Comparison of ENCODE assay signal across 22 mouse cellular contexts in the genomic region with DNA sequence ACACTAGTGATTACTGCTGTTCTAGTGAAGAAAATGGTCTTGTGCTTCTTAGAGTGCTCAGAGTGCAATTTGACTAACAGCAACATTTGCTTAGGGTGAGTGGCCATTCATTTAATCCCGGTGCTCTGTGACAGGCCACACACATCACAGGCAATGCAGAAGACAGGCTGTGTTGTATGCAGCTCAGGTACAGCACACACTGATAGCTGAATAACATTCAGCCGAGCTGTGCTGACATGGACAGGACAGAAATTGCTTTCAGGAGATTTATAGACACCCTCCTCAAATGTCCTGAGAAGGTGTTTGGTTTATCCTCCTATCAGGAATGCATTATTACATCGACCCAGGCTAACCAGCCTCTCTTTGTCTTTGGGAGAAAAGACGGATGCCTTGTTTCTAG.
A peak's percentile ranks its signal among the peaks of the same experiment; 100 is the strongest.
DNase-seq lines count a peak whose midpoint lies in the region; ATAC-seq lines count a peak whose summit lies in the region.
"Had no signal": no experiment of that assay in that cellular context is flagged by ENCODE, and none has a peak within 500 bp of the region (broad histone marks: within the 10 kb centered on the region; RNA-seq: fewer than 3 reads in every experiment).

No protein-coding gene starts in this region.

- no peak for ATAC-seq in hindbrain, embryonic 12.5 days (ENCODE audit: low FRiP score)
- ATAC-seq in kidney, embryonic 16.5 days (ENCODE audit: low FRiP score, low TSS enrichment), result peak; percentile 51; the same call in 1 of the 2 replicates
- ATAC-seq in midbrain, embryonic 16.5 days, result no peak
- ATAC-seq in midbrain, embryonic 15.5 days (replicated peaks), result no peak
- ATAC-seq: CD4-positive, CD25-positive, alpha-beta regulatory T cell, adult 4 months; forebrain, embryonic 14.5 days had no signal

- no peaks in the 10 kb centered on the region for H3K27me3 ChIP-seq in hindbrain, embryonic 12.5 days
- H3K27me3 ChIP-seq in hindbrain, embryonic 10.5 days (ENCODE audit: insufficient read depth, poor library complexity, severe bottlenecking), result no peaks in the 10 kb centered on the region
- no peaks in the 10 kb centered on the region for H3K27me3 ChIP-seq in kidney, embryonic 16.5 days (ENCODE audit: insufficient read depth, low read length)
- no peaks in the 10 kb centered on the region for H3K27me3 ChIP-seq in midbrain, embryonic 16.5 days (ENCODE audit: control insufficient read depth, insufficient read depth, low read depth, low read length)
- H3K27me3 ChIP-seq in midbrain, embryonic 15.5 days (replicated peaks), result no peaks in the 10 kb centered on the region
- H3K27me3 ChIP-seq: embryonic facial prominence, embryonic 15.5 days; heart, embryonic 12.5 days had no signal

- H3K9me3 ChIP-seq in hindbrain, embryonic 12.5 days (replicated peaks), result no peaks in the 10 kb centered on the region
- no peaks in the 10 kb centered on the region for H3K9me3 ChIP-seq in hindbrain, embryonic 10.5 days
- H3K9me3 ChIP-seq in kidney, embryonic 16.5 days (ENCODE audit: low read length), result no peaks in the 10 kb centered on the region
- H3K9me3 ChIP-seq in midbrain, embryonic 16.5 days (replicated peaks; ENCODE audit: control insufficient read depth, low read length, poor library complexity, severe bottlenecking), result no peaks in the 10 kb centered on the region
- H3K9me3 ChIP-seq in midbrain, embryonic 15.5 days, result no peaks in the 10 kb centered on the region
- H3K9me3 ChIP-seq: embryonic facial prominence, embryonic 15.5 days; forebrain, embryonic 10.5 days; heart, embryonic 12.5 days had no signal

- H3K9ac ChIP-seq in hindbrain, embryonic 12.5 days, result no peak overlapping the region
- no peak overlapping the region for H3K9ac ChIP-seq in kidney, embryonic 16.5 days (replicated peaks; ENCODE audit: low read length)
- no peak overlapping the region for H3K9ac ChIP-seq in midbrain, embryonic 16.5 days (ENCODE audit: low read depth, low read length)
- H3K9ac ChIP-seq in midbrain, embryonic 15.5 days, result no peak overlapping the region
- H3K9ac ChIP-seq: embryonic facial prominence, embryonic 15.5 days; heart, embryonic 12.5 days had no signal

- no peak for DNase-seq in hindbrain, embryonic 10.5 days (ENCODE audit: low spot score)
- DNase-seq in kidney, postnatal 14 days, result no peak
- no peak for DNase-seq in left cerebral cortex, adult 18-20 months (ENCODE audit: low spot score in 2 of 2)
- DNase-seq: adrenal gland, adult 8-10 months; B cell, adult 2 months; cerebellum, adult 11 months; cerebellum, adult 8-10 months; cerebellum, postnatal 14 days; embryo, embryonic 11 days; gastrocnemius, adult 2 months; gastrocnemius, postnatal 25 days had no signal

- peaks cover 21% of the 10 kb centered on the region for H3K4me1 ChIP-seq in hindbrain, embryonic 12.5 days
- peaks cover 22% of the 10 kb centered on the region for H3K4me1 ChIP-seq in hindbrain, embryonic 10.5 days (replicated peaks)
- H3K4me1 ChIP-seq in kidney, embryonic 16.5 days (ENCODE audit: insufficient read depth, low read length), result peaks cover 12% of the 10 kb centered on the region; the same call in 1 of the 2 replicates
- no peaks in the 10 kb centered on the region; the same call in 1 of the 2 replicates for H3K4me1 ChIP-seq in midbrain, embryonic 16.5 days (ENCODE audit: control insufficient read depth, insufficient read depth, low read length)
- H3K4me1 ChIP-seq in midbrain, embryonic 15.5 days, result peaks cover 13% of the 10 kb centered on the region; the same call in 1 of the 2 replicates
- H3K4me1 ChIP-seq: embryonic facial prominence, embryonic 15.5 days; heart, embryonic 12.5 days had no signal

- H3K36me3 ChIP-seq in hindbrain, embryonic 12.5 days, result no peaks in the 10 kb centered on the region
- H3K36me3 ChIP-seq in hindbrain, embryonic 10.5 days, result no peaks in the 10 kb centered on the region
- no peaks in the 10 kb centered on the region for H3K36me3 ChIP-seq in kidney, embryonic 16.5 days (ENCODE audit: insufficient read depth, low read length)
- H3K36me3 ChIP-seq in midbrain, embryonic 16.5 days (ENCODE audit: control insufficient read depth, insufficient read depth, low read length), result no peaks in the 10 kb centered on the region
- no peaks in the 10 kb centered on the region for H3K36me3 ChIP-seq in midbrain, embryonic 15.5 days (replicated peaks)
- H3K36me3 ChIP-seq: embryonic facial prominence, embryonic 15.5 days; forebrain, embryonic 10.5 days; G1E; heart, embryonic 12.5 days had no signal

- no peak overlapping the region for H3K4me3 ChIP-seq in hindbrain, embryonic 12.5 days
- no peak overlapping the region for H3K4me3 ChIP-seq in hindbrain, embryonic 10.5 days
- no peak overlapping the region for H3K4me3 ChIP-seq in kidney, embryonic 16.5 days (ENCODE audit: low read length)
- H3K4me3 ChIP-seq in midbrain, embryonic 16.5 days (ENCODE audit: low read depth, low read length), result no peak overlapping the region
- H3K4me3 ChIP-seq in midbrain, embryonic 15.5 days, result no peak overlapping the region
- H3K4me3 ChIP-seq: embryonic facial prominence, embryonic 15.5 days; erythroblast, embryonic 14.5 days; forebrain, embryonic 10.5 days; gastrocnemius, adult 2 months; heart, embryonic 12.5 days had no signal

- 58% methylated on average over 4 of the region's 4 CpGs for WGBS in hindbrain, embryonic 12.5 days
- 80% methylated on average over 4 of the region's 4 CpGs for WGBS in hindbrain, embryonic 10.5 days
- WGBS in kidney, embryonic 16.5 days, result 17% methylated on average over 4 of the region's 4 CpGs
- WGBS in midbrain, embryonic 16.5 days, result 47% methylated on average over 4 of the region's 4 CpGs
- 55% methylated on average over 4 of the region's 4 CpGs for WGBS in midbrain, embryonic 15.5 days

- peak overlapping the region; percentile 25 for H3K27ac ChIP-seq in hindbrain, embryonic 12.5 days
- no peak overlapping the region for H3K27ac ChIP-seq in hindbrain, embryonic 10.5 days
- no peak overlapping the region for H3K27ac ChIP-seq in kidney, embryonic 16.5 days (ENCODE audit: low read length)
- H3K27ac ChIP-seq in midbrain, embryonic 16.5 days (ENCODE audit: low read length), result 0 out of 2 replicates have a peak overlapping the region, but pooled peaks have one; percentile 28
- no peak overlapping the region for H3K27ac ChIP-seq in midbrain, embryonic 15.5 days
- H3K27ac ChIP-seq: embryonic facial prominence, embryonic 15.5 days; forebrain, embryonic 10.5 days; gastrocnemius, adult 2 months had no signal

- H3K4me2 ChIP-seq in hindbrain, embryonic 12.5 days (replicated peaks), result no peak overlapping the region
- H3K4me2 ChIP-seq in kidney, embryonic 16.5 days (replicated peaks; ENCODE audit: low read depth, low read length), result no peak overlapping the region
- no peak overlapping the region for H3K4me2 ChIP-seq in midbrain, embryonic 16.5 days (ENCODE audit: low read length)
- no peak overlapping the region for H3K4me2 ChIP-seq in midbrain, embryonic 15.5 days
- H3K4me2 ChIP-seq: embryonic facial prominence, embryonic 15.5 days; heart, embryonic 12.5 days had no signal

Comparison
In these comparisons a context has a peak if more than half of its experiments do, and no peak if none do; other contexts are left out.
1. H3K27ac ChIP-seq: peak in hindbrain, embryonic 12.5 days (single experiment) and midbrain, embryonic 16.5 days (single experiment); none in hindbrain, embryonic 10.5 days (single experiment), kidney, embryonic 16.5 days (single experiment) and midbrain, embryonic 15.5 days (single experiment).